Comparison of ENCODE assay signal across 22 mouse cellular contexts in genomic region chr8:101196740-101197139, GRCm38 (mm10).
A peak's percentile ranks its signal among the peaks of the same experiment; 100 is the strongest.
DNase-seq lines count a peak whose midpoint lies in the region; ATAC-seq and TF ChIP-seq lines count a peak whose summit lies in the region.
"Had no signal": no experiment of that assay in that cellular context is flagged by ENCODE, and none has a peak within 500 bp of the region (broad histone marks: within the 10 kb centered on the region; RNA-seq: fewer than 3 reads in every experiment).

No protein-coding gene starts in this region.

- no peak for TF ChIP-seq CTCF in forebrain, postnatal 0 days (IDR thresholded peaks at IDR 0.05; ENCODE audit: low read depth)

- H3K4me1 ChIP-seq in forebrain, embryonic 14.5 days (ENCODE audit: control insufficient read depth, insufficient read depth, low read length) = no peaks in the 10 kb centered on the region
- H3K4me1 ChIP-seq in forebrain, embryonic 12.5 days = no peaks in the 10 kb centered on the region
- no peaks in the 10 kb centered on the region for H3K4me1 ChIP-seq in forebrain, postnatal 0 days (ENCODE audit: insufficient read depth)
- H3K4me1 ChIP-seq: heart, embryonic 15.5 days; limb, embryonic 10.5 days; stomach, embryonic 15.5 days had no signal

- peak; percentile 44 for DNase-seq in forebrain, embryonic 14.5 days (ENCODE audit: low spot score)
- DNase-seq in left cerebral cortex, postnatal 4 days = peak; percentile 36
- DNase-seq in left cerebral cortex, adult 8-10 months (ENCODE audit: low spot score in 2 of 2) = no peak
- peak; percentile 20 for DNase-seq in forebrain, postnatal 0 days
- no peak for DNase-seq in thymus, postnatal 36 days
- DNase-seq in gastrocnemius, adult 8-10 months (ENCODE audit: low spot score in 2 of 2) = no peak
- DNase-seq: adrenal gland, postnatal 10 days; cerebellum, adult 8-10 months; heart, postnatal 36 days; kidney, adult 18-20 months; kidney, postnatal 4 days; liver; lung, postnatal 4 days; thymus, adult 18-20 months; thymus, postnatal 4 days had no signal

- no peaks in the 10 kb centered on the region for H3K9me3 ChIP-seq in forebrain, embryonic 14.5 days (replicated peaks; ENCODE audit: control insufficient read depth, low read length)
- H3K9me3 ChIP-seq in forebrain, embryonic 12.5 days = no peaks in the 10 kb centered on the region
- no peaks in the 10 kb centered on the region for H3K9me3 ChIP-seq in forebrain, postnatal 0 days (ENCODE audit: low read length)
- H3K9me3 ChIP-seq: heart, embryonic 15.5 days; limb, embryonic 10.5 days; stomach, embryonic 15.5 days had no signal

- no peaks in the 10 kb centered on the region for H3K27me3 ChIP-seq in forebrain, embryonic 14.5 days (replicated peaks; ENCODE audit: control insufficient read depth, insufficient read depth, low read length)
- H3K27me3 ChIP-seq in forebrain, embryonic 12.5 days = no peaks in the 10 kb centered on the region
- no peaks in the 10 kb centered on the region for H3K27me3 ChIP-seq in forebrain, postnatal 0 days (ENCODE audit: insufficient read depth, low read length)
- H3K27me3 ChIP-seq: heart, embryonic 15.5 days; stomach, embryonic 15.5 days had no signal

- intact Hi-C loops in left cerebral cortex, postnatal 4 days (cut with DNase I) = no loop called here

- H3K4me2 ChIP-seq in forebrain, embryonic 14.5 days (ENCODE audit: low read length) = no peak overlapping the region
- no peak overlapping the region for H3K4me2 ChIP-seq in forebrain, embryonic 12.5 days
- H3K4me2 ChIP-seq in forebrain, postnatal 0 days (ENCODE audit: low read depth) = no peak overlapping the region
- H3K4me2 ChIP-seq: heart, embryonic 15.5 days; stomach, embryonic 15.5 days had no signal

- H3K36me3 ChIP-seq in forebrain, embryonic 14.5 days (ENCODE audit: control insufficient read depth, insufficient read depth, low read length) = no peaks in the 10 kb centered on the region
- H3K36me3 ChIP-seq in forebrain, embryonic 12.5 days (replicated peaks) = no peaks in the 10 kb centered on the region
- H3K36me3 ChIP-seq in forebrain, postnatal 0 days (ENCODE audit: insufficient read depth) = no peaks in the 10 kb centered on the region
- H3K36me3 ChIP-seq: heart, embryonic 15.5 days; limb, embryonic 10.5 days; stomach, embryonic 15.5 days had no signal

- no peak overlapping the region for H3K9ac ChIP-seq in forebrain, embryonic 14.5 days (ENCODE audit: low read length)
- no peak overlapping the region for H3K9ac ChIP-seq in forebrain, embryonic 12.5 days
- no peak overlapping the region for H3K9ac ChIP-seq in forebrain, postnatal 0 days
- H3K9ac ChIP-seq: heart, embryonic 15.5 days; stomach, embryonic 15.5 days had no signal

- ATAC-seq in forebrain, embryonic 14.5 days = peak; percentile 60; the same call in 1 of the 2 replicates
- ATAC-seq in forebrain, embryonic 12.5 days (ENCODE audit: low FRiP score) = no peak
- no peak for ATAC-seq in forebrain, postnatal 0 days
- ATAC-seq: inflammation-experienced regulatory T-cells, adult 6 months; midbrain, embryonic 16.5 days had no signal

- H3K4me3 ChIP-seq in forebrain, embryonic 14.5 days (ENCODE audit: low read depth, low read length) = no peak overlapping the region
- H3K4me3 ChIP-seq in forebrain, embryonic 12.5 days (replicated peaks) = no peak overlapping the region
- no peak overlapping the region for H3K4me3 ChIP-seq in forebrain, postnatal 0 days (ENCODE audit: low read depth, low read length)
- H3K4me3 ChIP-seq: heart, embryonic 15.5 days; left cerebral cortex, adult 2 months; limb, embryonic 10.5 days; stomach, embryonic 15.5 days had no signal

- no peak overlapping the region for H3K27ac ChIP-seq in forebrain, embryonic 14.5 days (ENCODE audit: low read depth, low read length)
- H3K27ac ChIP-seq in forebrain, embryonic 12.5 days = no peak overlapping the region
- no peak overlapping the region for H3K27ac ChIP-seq in forebrain, postnatal 0 days (ENCODE audit: low read depth, low read length)
- H3K27ac ChIP-seq: heart, embryonic 15.5 days; left cerebral cortex, adult 2 months; limb, embryonic 10.5 days; stomach, embryonic 15.5 days had no signal

Comparison
In these comparisons a context has a peak if more than half of its experiments do, and no peak if none do; other contexts are left out.
1. DNase-seq: peak in forebrain, embryonic 14.5 days (single experiment), left cerebral cortex, postnatal 4 days (single experiment) and forebrain, postnatal 0 days (single experiment); none in left cerebral cortex, adult 8-10 months (0 of 2), thymus, postnatal 36 days (0 of 2) and gastrocnemius, adult 8-10 months (0 of 2).